Mouse (Mus musculus) embryo, embryonic 10.5 days (tissue): Measurements from ENCODE around the gene Rab14.
A peak's percentile ranks its signal among the peaks of the same experiment; 100 is the strongest.

Experiments used
- DNase-seq: peaks from one replicate; pipeline ENCODE4 v3.0.0-alpha.2; 2015; ENCODE audit warnings: low spot score

Gene Rab14

GRCm38 (mm10) chr2:35153844-35154554, 46.9 kb downstream of the Rab14 start:
- no peak for DNase-seq

GRCm38 (mm10) chr2:35153179-35153578, 47.7 kb downstream of the Rab14 start:
- DNase-seq, result no peak

GRCm38 (mm10) chr2:35151303-35151882, 49.5 kb downstream of the Rab14 start:
- no peak for DNase-seq

GRCm38 (mm10) chr2:35148806-35149205, 52.1 kb downstream of the Rab14 start:
- no peak for DNase-seq

GRCm38 (mm10) chr2:35141673-35142072, 59.2 kb downstream of the Rab14 start:
- no peak for DNase-seq

GRCm38 (mm10) chr2:35138576-35138975, 62.3 kb downstream of the Rab14 start:
- DNase-seq, result no peak

- no peak for DNase-seq
Observed at GRCm38 (mm10) chr2:35133891-35134290, 67.0 kb downstream of the Rab14 start.

GRCm38 (mm10) chr2:35132662-35133055, 68.3 kb downstream of the Rab14 start:
- peak; percentile 51 for DNase-seq

- peak; percentile 99 for DNase-seq
Observed at GRCm38 (mm10) chr2:35131991-35132661, 68.8 kb downstream of the Rab14 start.

GRCm38 (mm10) chr2:35131491-35131890, 69.4 kb downstream of the Rab14 start:
- DNase-seq, result no peak
